Mouse (Mus musculus): Measurements from ENCODE around the gene Tas2r144. TPM values are rescaled to one million over a fixed set of nuclear protein-coding genes. Genes with fewer than 3 reads are reported as not detected.
A peak's percentile ranks its signal among the peaks of the same experiment; 100 is the strongest.

The Tas2r144 gene
- polyA plus RNA-seq, 1 experiment from 2014 or later: not detected

GRCm38 (mm10) chr6:42231191-42231590 is 16.1 kb downstream of the Tas2r144 start:
- no peak overlapping the region for H3K4me3 ChIP-seq (ENCODE audit: low read length)
- no peak overlapping the region for H3K4me2 ChIP-seq (ENCODE audit: low read depth, low read length)
- no peaks in the 10 kb centered on the region for H3K9me3 ChIP-seq (ENCODE audit: control insufficient read depth, low read length)
- H3K9ac ChIP-seq (ENCODE audit: low read depth, low read length): no peak overlapping the region
- 89% methylated on average over 3 of the region's 3 CpGs for WGBS
- ATAC-seq: no peak
- H3K27ac ChIP-seq (ENCODE audit: low read length): no peak overlapping the region
- no peaks in the 10 kb centered on the region for H3K27me3 ChIP-seq (replicated peaks; ENCODE audit: control insufficient read depth, insufficient read depth, low read length)
- H3K4me1 ChIP-seq (ENCODE audit: control insufficient read depth, insufficient read depth, low read length): no peaks in the 10 kb centered on the region
- no peaks in the 10 kb centered on the region for H3K36me3 ChIP-seq (ENCODE audit: control insufficient read depth, insufficient read depth, low read length)

GRCm38 (mm10) chr6:42237276-42237805 is 22.2 kb downstream of the Tas2r144 start:
- no peak overlapping the region for H3K4me2 ChIP-seq (ENCODE audit: low read depth, low read length)
- no peaks in the 10 kb centered on the region for H3K36me3 ChIP-seq (ENCODE audit: control insufficient read depth, insufficient read depth, low read length)
- no peaks in the 10 kb centered on the region for H3K27me3 ChIP-seq (replicated peaks; ENCODE audit: control insufficient read depth, insufficient read depth, low read length)
- H3K4me3 ChIP-seq (ENCODE audit: low read length): no peak overlapping the region
- no peak for ATAC-seq
- no peak overlapping the region for H3K9ac ChIP-seq (ENCODE audit: low read depth, low read length)
- H3K27ac ChIP-seq (ENCODE audit: low read length): no peak overlapping the region
- 0 out of 2 replicates have a peak, but pooled peaks cover 3% of the 10 kb centered on the region for H3K4me1 ChIP-seq (ENCODE audit: control insufficient read depth, insufficient read depth, low read length)
- no peaks in the 10 kb centered on the region for H3K9me3 ChIP-seq (ENCODE audit: control insufficient read depth, low read length)
- WGBS: 46% methylated on average over 6 of the region's 6 CpGs

- H3K4me2 ChIP-seq (ENCODE audit: low read depth, low read length): no peak overlapping the region
- 68% methylated on average over 6 of the region's 6 CpGs for WGBS
- 0 out of 2 replicates have a peak, but pooled peaks cover 3% of the 10 kb centered on the region for H3K4me1 ChIP-seq (ENCODE audit: control insufficient read depth, insufficient read depth, low read length)
- ATAC-seq: no peak
- no peak overlapping the region for H3K27ac ChIP-seq (ENCODE audit: low read length)
- no peaks in the 10 kb centered on the region for H3K9me3 ChIP-seq (ENCODE audit: control insufficient read depth, low read length)
- H3K4me3 ChIP-seq (ENCODE audit: low read length): no peak overlapping the region
- no peaks in the 10 kb centered on the region for H3K27me3 ChIP-seq (replicated peaks; ENCODE audit: control insufficient read depth, insufficient read depth, low read length)
- H3K36me3 ChIP-seq (ENCODE audit: control insufficient read depth, insufficient read depth, low read length): no peaks in the 10 kb centered on the region
- no peak overlapping the region for H3K9ac ChIP-seq (ENCODE audit: low read depth, low read length)
Observed at GRCm38 (mm10) chr6:42241311-42242045, 26.4 kb downstream of the Tas2r144 start.

- peak within 1 kb of the TSS; percentile 60 for H3K9ac ChIP-seq (ENCODE audit: low read depth, low read length)
- peak within 1 kb of the TSS; percentile 50 for H3K4me3 ChIP-seq (ENCODE audit: low read length)
- no peaks in the 10 kb centered on the region for H3K9me3 ChIP-seq (ENCODE audit: control insufficient read depth, low read length)
- H3K27me3 ChIP-seq (replicated peaks; ENCODE audit: control insufficient read depth, insufficient read depth, low read length): no peaks in the 10 kb centered on the region
- H3K4me2 ChIP-seq (ENCODE audit: low read depth, low read length): peak within 1 kb of the TSS; percentile 79
- no peaks in the 10 kb centered on the region for H3K36me3 ChIP-seq (ENCODE audit: control insufficient read depth, insufficient read depth, low read length)
- no peak within 1 kb of the TSS for H3K27ac ChIP-seq (ENCODE audit: low read length)
- H3K4me1 ChIP-seq (ENCODE audit: control insufficient read depth, insufficient read depth, low read length): peaks cover under 1% of the 10 kb centered on the region
- peak; percentile 100 for ATAC-seq
- 3% methylated on average over 28 of the region's 28 CpGs for WGBS
Observed at GRCm38 (mm10) chr6:42245711-42246353, 30.7 kb downstream of the Tas2r144 start, which contains the start of gene Gstk1. Gene Gstk1 (plus strand): TSS chr6:42245935.

- 15% methylated on average over 8 of the region's 8 CpGs for WGBS
- ATAC-seq: no peak
Observed at GRCm38 (mm10) chr6:42247173-42247572, 32.0 kb downstream of the Tas2r144 start.

GRCm38 (mm10) chr6:42247981-42248380 is 32.9 kb downstream of the Tas2r144 start:
- Histone ChIP-seq H3K27ac (ENCODE audit: low read length) (no peak overlapping the region), H3K4me2 (ENCODE audit: low read depth, low read length) (no peak overlapping the region), H3K4me1 (ENCODE audit: control insufficient read depth, insufficient read depth, low read length) (peaks cover 4% of the 10 kb centered on the region), H3K9ac (ENCODE audit: low read depth, low read length) (no peak overlapping the region), H3K4me3 (ENCODE audit: low read length) (no peak overlapping the region), H3K9me3 (ENCODE audit: control insufficient read depth, low read length) (no peaks in the 10 kb centered on the region), H3K27me3 (replicated peaks; ENCODE audit: control insufficient read depth, insufficient read depth, low read length) (no peaks in the 10 kb centered on the region), H3K36me3 (ENCODE audit: control insufficient read depth, insufficient read depth, low read length) (no peaks in the 10 kb centered on the region)
- WGBS: 76% methylated on average over 1 of the region's 1 CpGs
- no peak for ATAC-seq

More at GRCm38 (mm10) chr6:42247173-42247572, 32.0 kb downstream of the Tas2r144 start:
- no peaks in the 10 kb centered on the region for H3K36me3 ChIP-seq (ENCODE audit: control insufficient read depth, insufficient read depth, low read length)
- no peak overlapping the region for H3K27ac ChIP-seq (ENCODE audit: low read length)
- no peak overlapping the region for H3K9ac ChIP-seq (ENCODE audit: low read depth, low read length)
- no peaks in the 10 kb centered on the region for H3K27me3 ChIP-seq (replicated peaks; ENCODE audit: control insufficient read depth, insufficient read depth, low read length)
- peak overlapping the region; percentile 18; the same call in 1 of the 2 replicates for H3K4me2 ChIP-seq (ENCODE audit: low read depth, low read length)
- peaks cover 4% of the 10 kb centered on the region for H3K4me1 ChIP-seq (ENCODE audit: control insufficient read depth, insufficient read depth, low read length)
- H3K4me3 ChIP-seq (ENCODE audit: low read length): peak overlapping the region; percentile 17; the same call in 1 of the 2 replicates
- no peaks in the 10 kb centered on the region for H3K9me3 ChIP-seq (ENCODE audit: control insufficient read depth, low read length)

GRCm38 (mm10) chr6:42251791-42252190 is 36.7 kb downstream of the Tas2r144 start:
- H3K9ac ChIP-seq (ENCODE audit: low read depth, low read length): no peak overlapping the region
- 88% methylated on average over 4 of the region's 4 CpGs for WGBS

GRCm38 (mm10) chr6:42253103-42253502 is 38.0 kb downstream of the Tas2r144 start:
- no peak overlapping the region for H3K9ac ChIP-seq (ENCODE audit: low read depth, low read length)
- no peaks in the 10 kb centered on the region for H3K9me3 ChIP-seq (ENCODE audit: control insufficient read depth, low read length)
- no peak overlapping the region for H3K4me2 ChIP-seq (ENCODE audit: low read depth, low read length)
- H3K4me3 ChIP-seq (ENCODE audit: low read length): no peak overlapping the region
- H3K27me3 ChIP-seq (replicated peaks; ENCODE audit: control insufficient read depth, insufficient read depth, low read length): no peaks in the 10 kb centered on the region
- H3K4me1 ChIP-seq (ENCODE audit: control insufficient read depth, insufficient read depth, low read length): peaks cover 7% of the 10 kb centered on the region
- no peak overlapping the region for H3K27ac ChIP-seq (ENCODE audit: low read length)
- H3K36me3 ChIP-seq (ENCODE audit: control insufficient read depth, insufficient read depth, low read length): no peaks in the 10 kb centered on the region
- WGBS: 77% methylated on average over 2 of the region's 2 CpGs
- ATAC-seq: no peak

More at GRCm38 (mm10) chr6:42251791-42252190, 36.7 kb downstream of the Tas2r144 start:
- H3K27ac ChIP-seq (ENCODE audit: low read length): no peak overlapping the region
- H3K27me3 ChIP-seq (replicated peaks; ENCODE audit: control insufficient read depth, insufficient read depth, low read length): no peaks in the 10 kb centered on the region
- no peak overlapping the region for H3K4me2 ChIP-seq (ENCODE audit: low read depth, low read length)
- peaks cover 4% of the 10 kb centered on the region for H3K4me1 ChIP-seq (ENCODE audit: control insufficient read depth, insufficient read depth, low read length)
- H3K9me3 ChIP-seq (ENCODE audit: control insufficient read depth, low read length): no peaks in the 10 kb centered on the region
- ATAC-seq: no peak
- no peak overlapping the region for H3K4me3 ChIP-seq (ENCODE audit: low read length)
- H3K36me3 ChIP-seq (ENCODE audit: control insufficient read depth, insufficient read depth, low read length): no peaks in the 10 kb centered on the region

GRCm38 (mm10) chr6:42257303-42257863 is 42.3 kb downstream of the Tas2r144 start:
- Histone ChIP-seq H3K4me2 (ENCODE audit: low read depth, low read length) (no peak overlapping the region), H3K36me3 (ENCODE audit: control insufficient read depth, insufficient read depth, low read length) (no peaks in the 10 kb centered on the region)
- peak; percentile 56 for ATAC-seq

More at GRCm38 (mm10) chr6:42257303-42257863, 42.3 kb downstream of the Tas2r144 start:
- 0 out of 2 replicates have a peak, but pooled peaks cover 3% of the 10 kb centered on the region for H3K4me1 ChIP-seq (ENCODE audit: control insufficient read depth, insufficient read depth, low read length)
- H3K9me3 ChIP-seq (ENCODE audit: control insufficient read depth, low read length): no peaks in the 10 kb centered on the region
- no peak overlapping the region for H3K9ac ChIP-seq (ENCODE audit: low read depth, low read length)
- no peak overlapping the region for H3K4me3 ChIP-seq (ENCODE audit: low read length)
- H3K27me3 ChIP-seq (replicated peaks; ENCODE audit: control insufficient read depth, insufficient read depth, low read length): no peaks in the 10 kb centered on the region
- 16% methylated on average over 11 of the region's 11 CpGs for WGBS
- H3K27ac ChIP-seq (ENCODE audit: low read length): no peak overlapping the region

Data from intestine, embryonic 16.5 days (tissue).